Mouse (Mus musculus): ENCODE measurements around the gene Urgcp.
"Not testable (repeated sequence)": the region's sequence is repeated elsewhere in the genome, so short reads cannot be mapped to it uniquely, and the experiment has no call there.

Gene Urgcp

DNA sequence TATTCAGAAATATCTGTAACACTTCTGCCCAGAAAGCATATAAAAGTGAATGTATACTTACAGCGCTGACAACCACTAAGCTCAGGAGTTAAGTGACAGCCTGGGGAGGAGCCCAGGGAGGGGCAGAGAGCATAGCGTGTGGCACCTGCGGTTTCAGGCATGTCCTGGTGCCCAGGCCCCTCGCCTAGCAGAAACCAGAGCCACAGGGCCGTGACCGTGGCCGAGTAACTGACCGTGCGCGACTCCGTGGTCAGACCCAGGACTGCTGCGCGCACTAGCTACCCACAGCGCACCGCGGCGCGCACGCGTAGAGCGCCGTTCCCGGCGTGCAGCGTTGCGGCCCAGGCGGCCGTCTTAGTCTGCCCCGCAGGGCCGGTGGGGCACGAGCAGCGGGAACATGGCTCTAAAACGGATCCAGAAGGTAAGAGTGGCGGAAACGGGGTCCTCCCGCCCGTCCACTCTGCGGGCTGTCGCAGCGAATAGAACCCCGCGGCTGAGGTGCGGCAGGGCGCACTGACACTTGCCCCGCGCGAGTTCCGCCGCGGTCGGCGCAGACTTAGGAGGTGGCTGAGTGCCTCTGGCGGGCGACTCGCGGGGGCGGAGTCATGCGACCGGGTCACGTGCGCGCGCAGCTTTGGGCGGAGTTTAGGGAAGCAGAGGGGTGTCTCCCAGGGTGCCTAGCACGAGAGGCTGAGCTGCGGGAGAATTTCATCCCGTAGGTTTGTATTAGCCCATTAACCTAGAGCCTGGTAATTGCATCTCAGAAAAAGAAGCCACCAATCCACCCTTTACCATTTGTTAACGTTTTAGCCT lies at the start of gene Urgcp:
Urgcp (minus strand) TSS at position 557 of the 813 bp plus-strand sequence.
- peak; percentile 75 to 91 for DNase-seq (ENCODE audit: low spot score in 2 of 2)

DNA sequence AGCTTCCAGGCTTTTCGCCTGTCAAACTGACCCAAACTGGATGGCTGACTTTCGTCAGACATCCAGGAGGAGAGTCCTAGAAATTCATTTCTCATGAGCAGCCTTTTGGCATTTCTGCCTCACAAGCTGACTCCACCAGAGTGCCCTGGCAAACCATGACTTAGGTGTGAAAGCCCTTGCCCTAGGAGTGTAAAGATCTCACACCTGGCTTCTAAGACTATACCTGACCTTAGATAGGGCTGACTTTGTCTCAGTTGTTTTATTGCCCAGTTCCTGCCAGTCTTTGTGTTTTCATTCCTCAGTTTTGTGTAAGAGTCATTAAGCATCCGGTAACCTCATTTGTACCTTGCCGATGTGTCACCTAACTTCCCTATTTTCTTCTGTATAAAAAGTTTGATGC lies 47.3 kb upstream of the Urgcp start:
- DNase-seq (ENCODE audit: low spot score in 2 of 2): not testable (repeated sequence)

DNA sequence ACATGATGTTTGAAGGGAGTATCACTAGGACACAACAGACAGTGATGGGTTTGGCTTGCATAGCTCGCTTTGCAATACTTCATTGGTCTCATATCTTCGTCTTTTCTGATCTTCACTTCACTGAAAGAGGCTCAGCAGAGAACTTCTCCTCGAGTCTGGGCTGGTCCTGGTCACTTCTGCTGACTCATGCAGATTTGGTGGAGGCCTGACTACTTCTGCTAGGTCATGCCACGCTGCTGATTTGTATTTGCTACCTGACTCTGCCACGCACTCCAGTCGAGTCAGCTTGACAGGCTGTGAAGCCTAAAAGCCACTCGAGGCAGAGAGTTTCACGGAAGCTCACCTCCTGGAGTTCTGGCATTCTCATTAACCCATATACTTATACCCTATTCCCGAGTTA lies 45.8 kb upstream of the Urgcp start:
- no peak for DNase-seq (ENCODE audit: low spot score in 2 of 2)

DNA sequence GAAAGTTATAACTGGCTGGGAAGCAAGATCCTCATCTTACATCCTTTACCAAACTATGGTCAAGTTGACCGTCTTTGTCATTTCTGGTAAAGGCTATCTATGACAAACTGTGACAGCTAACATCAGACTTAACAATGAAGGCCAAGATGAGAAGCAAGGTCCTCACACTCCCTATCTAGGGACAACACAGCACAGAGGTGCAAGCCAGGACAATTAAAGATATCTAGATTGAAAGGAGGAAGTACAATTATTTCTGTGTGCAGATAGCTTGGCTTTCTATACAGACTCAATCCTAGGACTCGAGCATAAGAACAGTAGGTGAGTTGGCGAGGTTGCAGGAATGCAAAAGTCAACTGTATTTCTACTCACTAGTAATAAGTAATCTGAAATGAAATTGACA lies 43.5 kb upstream of the Urgcp start:
- DNase-seq (ENCODE audit: low spot score in 2 of 2): no peak

DNA sequence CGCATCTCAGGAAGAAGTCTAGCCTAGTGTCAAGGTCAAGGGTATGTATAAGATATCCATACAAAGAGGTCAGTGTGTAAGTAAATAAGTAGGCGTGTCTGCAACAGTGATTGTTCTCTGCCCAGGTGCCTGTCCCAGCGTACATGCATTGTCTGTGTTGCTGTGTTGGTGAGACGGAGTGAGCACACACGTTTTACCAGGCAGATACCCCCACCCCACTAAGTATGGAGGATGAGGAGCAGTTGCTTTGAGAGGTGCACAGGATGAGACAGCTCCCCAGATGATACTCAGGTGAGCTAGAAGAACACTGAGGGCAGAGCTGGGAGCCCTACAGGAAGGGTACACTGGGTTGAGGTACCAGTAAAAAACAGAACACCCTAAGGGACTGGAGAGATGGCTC lies 42.0 kb upstream of the Urgcp start:
- no peak for DNase-seq (ENCODE audit: low spot score in 2 of 2)

DNA sequence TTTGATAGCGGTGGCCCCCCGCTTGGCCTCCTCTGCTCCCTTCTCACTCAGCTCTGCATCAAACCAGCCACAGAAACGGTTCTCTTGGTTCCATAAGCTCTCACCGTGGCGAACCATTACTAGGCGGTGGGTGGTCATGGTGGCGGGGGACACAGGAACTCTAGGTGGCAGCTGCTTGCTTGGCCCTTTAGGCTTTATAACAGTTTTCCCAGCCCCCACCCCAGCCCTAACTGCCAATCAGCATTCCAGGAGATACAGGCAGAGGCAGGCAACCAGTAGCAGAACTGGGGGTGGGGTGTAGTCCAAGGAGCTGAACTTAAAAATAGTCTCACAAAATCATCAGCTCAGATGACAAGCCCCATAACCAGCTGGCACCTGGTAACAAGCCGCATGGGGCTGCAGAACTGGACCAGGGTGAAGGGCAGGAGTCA lies 41.4 kb upstream of the Urgcp start, which contains the start of gene Pgam2:
Pgam2 (minus strand) TSS at position 183 of the 431 bp plus-strand sequence.
- no peak for DNase-seq (ENCODE audit: low spot score in 2 of 2)

DNA sequence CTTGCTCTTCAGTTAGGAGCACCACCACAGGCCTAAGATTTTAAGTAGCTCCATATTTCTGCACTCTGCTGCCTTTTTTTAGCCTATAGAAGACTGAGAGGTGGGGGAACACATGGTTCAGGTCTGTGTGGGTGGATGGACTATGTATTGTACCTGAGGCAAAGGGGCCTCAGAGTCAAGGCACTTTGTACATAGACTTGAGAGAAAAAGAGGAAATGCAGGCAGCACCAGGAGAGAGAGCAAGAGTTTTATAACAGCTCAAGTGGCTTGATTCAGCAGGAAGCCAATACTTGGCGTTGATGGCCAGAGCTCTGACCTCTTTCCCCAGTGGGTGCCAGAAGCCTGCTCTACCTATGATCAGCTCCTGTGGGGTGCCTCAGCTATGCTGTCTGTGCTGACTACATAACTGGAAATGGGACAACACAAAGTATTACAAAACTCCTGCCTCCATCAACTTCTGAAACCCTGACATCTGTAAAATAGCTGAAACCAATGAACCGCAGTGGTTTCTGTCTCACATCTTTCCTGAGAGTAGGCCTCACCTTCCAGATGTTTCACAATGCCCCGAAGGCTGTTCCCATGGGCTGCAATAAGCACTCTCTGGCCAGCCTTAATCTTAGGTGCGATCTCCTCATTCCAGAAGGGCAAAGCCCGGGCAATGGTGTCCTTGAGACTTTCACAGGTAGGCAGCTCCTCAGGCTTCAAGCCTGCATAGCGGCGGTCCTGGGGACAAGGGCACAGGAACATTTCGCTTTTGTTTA lies 40.5 kb upstream of the Urgcp start:
- no peak for DNase-seq (ENCODE audit: low spot score in 2 of 2)

DNA sequence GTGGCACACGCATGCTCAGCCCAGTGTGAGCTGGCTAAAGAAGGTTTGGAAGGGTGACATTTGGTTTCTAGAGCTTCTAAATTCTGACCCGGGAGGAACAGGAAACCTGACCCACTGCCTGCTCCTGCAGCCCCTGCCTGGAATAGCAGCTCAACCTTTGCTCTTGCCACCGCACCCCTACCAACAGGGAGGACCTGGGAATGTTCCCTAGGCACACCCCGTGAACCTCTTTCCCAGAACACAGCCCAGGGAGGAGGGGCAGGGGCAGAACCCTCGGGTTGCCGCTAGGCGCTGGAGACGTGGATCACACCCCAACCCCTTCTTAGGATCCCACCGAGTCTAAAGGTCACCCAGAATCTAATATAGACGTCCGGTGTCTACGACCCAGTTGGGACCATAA lies 39.8 kb upstream of the Urgcp start:
- no peak for DNase-seq (ENCODE audit: low spot score in 2 of 2)

DNA sequence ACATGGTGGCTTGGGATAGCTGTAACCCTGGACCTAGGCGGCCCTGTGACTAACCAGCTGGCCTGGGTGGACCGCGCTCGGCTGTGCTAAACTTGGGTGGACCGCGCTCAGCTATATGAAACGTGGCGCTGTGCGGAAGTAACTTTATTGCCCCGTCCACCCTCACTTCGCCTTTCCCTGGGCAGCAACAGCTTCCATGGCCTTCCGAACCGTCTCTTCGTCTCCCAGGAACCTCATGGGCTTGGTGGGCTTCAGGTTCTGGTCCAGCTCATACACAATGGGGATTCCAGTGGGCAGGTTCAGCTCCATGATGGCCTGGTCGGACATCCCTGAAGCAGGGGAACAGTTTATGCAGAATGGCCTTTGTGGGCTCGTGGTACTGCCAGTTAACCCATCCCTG lies 39.3 kb upstream of the Urgcp start:
- DNase-seq (ENCODE audit: low spot score in 2 of 2): no peak

DNA sequence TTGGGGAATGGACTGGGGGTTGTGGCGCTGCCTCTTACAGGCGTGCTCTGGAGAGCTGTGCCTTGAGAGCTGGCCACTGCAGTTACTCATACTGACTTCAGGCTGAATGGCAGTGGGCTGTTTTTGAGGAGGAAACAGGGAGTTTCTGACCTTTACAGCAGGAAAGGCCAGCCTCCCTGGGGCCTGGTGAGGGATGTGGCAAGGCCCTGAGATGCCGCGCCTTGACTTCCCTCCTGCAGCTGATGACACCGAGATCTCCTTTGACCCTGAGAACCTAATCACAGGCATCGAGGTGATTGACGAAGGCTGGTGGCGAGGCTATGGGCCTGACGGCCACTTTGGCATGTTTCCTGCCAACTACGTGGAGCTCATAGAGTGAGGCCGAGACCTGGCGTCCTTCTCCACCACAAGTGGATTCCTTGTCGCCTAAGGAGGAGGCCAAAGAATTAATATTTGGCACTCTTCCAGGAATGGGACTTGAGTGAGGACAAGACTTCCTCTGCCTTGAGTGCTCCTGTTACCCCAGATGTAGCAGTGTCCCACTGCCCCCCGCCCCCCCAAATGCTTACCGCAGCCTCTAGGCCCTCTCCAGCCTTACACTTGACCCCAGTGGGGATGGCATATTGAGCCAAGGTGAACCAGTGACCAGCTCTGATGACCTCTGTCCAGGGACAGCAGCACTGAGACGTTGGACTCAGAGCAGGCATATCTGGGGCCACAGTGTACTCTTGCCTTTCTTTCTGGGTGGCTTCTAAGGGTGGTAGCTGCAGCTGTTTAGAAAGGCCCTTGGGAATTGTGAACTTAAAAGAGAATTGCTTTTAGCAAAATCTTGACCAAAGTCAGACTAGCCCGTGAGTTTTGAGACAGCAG lies 37.7 kb upstream of the Urgcp start:
- no peak for DNase-seq (ENCODE audit: low spot score in 2 of 2)

DNA sequence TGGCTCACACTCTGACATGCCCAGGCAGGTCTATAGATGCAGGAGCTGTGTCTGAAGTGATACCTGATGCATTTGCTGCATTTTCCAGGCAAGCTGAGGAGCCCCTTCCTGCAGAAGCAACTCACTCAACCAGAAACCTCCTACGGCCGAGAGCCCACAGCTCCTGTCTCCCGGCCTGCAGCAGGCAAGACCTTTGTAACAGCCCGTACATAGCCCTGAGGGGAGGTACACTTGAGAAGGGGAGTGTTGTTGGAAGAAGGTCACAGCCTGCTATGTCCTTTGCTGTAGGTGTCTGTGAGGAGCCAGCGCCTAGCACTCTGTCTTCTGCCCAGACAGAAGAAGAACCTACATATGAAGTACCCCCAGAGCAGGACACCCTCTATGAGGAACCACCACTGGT lies 35.8 kb upstream of the Urgcp start:
- DNase-seq (ENCODE audit: low spot score in 2 of 2): no peak

DNA sequence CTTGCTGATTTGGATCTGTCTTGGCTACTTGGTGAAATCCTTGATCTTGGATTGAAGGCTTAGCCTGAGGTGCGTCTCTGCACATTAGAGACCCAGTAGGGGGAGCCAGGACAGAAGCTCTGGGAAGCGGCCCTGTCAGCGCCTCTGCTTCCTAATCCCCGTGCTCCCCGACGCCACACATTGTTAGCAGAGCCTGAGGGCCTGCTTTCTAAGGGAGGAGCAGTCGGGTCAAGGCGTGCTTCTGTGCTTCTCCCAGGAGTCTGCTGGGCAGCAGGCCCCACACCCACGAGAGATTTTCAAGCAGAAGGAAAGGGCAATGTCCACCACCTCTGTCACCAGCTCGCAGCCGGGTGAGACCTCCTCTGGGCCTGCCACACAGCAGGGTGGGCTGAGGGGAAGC lies 35.2 kb upstream of the Urgcp start:
- no peak for DNase-seq (ENCODE audit: low spot score in 2 of 2)

DNA sequence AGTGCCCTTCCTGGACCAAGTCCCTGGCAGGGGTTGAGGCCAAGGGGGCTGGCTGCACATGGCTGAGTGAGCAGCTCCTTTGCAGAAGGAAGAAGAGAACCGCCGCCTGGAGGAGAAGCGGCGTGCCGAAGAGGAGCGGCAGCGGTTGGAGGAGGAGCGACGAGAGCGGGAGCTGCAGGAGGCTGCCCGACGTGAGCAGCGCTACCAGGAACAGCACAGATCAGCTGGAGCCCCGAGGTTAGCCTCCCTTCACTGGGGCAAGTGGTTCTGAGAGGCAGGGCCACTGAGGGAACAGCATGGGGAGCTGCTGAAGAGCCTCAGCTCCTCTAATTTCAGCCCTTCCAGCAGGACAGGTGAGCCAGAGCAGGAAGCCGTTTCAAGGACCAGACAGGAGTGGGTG lies 34.8 kb upstream of the Urgcp start:
- DNase-seq (ENCODE audit: low spot score in 2 of 2): no peak

DNA sequence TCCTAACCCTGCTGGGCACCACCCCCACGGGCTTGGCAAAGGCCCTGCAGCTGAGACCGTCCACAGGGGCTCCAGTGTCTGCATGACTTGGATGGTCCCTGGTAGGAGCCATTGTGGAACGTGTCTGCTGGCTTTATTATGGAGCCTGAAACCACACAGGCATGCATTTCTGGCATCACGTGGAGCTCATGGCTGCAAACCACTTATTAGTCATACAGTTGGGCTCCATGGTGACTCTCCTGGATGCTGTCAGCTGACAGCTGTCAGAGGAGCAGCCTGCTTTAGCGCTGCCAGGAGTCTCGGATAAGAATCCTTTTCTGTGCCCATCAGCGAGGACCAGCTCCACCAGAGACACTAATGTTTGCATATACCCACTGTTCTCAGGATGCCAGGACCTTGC lies 33.5 kb upstream of the Urgcp start:
- DNase-seq (ENCODE audit: low spot score in 2 of 2): peak in 1 of 2 experiments; percentile 53

DNA sequence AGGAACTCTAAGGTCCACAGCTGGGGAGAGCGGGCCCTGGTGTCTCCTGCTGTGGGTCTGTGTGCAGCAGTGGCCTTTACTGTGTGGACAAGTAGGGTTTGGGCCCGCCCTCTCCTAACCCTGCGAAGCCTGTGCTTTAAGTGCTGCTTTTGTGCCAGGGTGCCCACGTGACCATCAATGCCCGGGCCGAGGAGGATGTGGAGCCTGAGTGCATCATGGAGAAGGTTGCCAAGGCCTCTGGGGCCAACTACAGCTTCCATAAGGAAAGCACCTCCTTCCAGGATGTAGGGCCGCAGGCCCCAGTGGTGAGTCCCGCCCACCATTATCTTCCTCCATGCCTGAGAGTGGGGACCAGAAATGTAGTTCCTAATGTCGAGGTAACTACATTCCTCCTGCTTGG lies 33.1 kb upstream of the Urgcp start:
- no peak for DNase-seq (ENCODE audit: low spot score in 2 of 2)

DNA sequence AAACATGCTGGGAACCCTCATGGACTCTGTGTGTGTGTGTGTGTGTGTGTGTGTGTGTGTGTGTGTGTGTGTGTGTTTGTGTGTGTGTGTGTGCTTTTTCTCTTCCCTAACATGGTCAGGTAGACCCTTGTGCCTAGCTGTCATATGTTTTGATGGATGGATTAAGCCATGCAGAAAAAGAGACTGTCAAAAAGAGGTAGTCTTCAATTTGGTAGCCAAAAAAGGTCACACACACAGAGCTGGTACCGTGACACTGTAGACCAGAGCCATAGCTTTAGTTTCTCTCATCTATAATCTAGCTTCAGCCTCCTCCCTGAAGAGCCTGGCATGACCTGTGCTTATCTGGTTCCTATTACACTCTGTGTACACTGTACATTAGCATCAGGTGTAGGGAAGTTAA lies 28.3 kb upstream of the Urgcp start:
- no peak for DNase-seq (ENCODE audit: low spot score in 2 of 2)

DNA sequence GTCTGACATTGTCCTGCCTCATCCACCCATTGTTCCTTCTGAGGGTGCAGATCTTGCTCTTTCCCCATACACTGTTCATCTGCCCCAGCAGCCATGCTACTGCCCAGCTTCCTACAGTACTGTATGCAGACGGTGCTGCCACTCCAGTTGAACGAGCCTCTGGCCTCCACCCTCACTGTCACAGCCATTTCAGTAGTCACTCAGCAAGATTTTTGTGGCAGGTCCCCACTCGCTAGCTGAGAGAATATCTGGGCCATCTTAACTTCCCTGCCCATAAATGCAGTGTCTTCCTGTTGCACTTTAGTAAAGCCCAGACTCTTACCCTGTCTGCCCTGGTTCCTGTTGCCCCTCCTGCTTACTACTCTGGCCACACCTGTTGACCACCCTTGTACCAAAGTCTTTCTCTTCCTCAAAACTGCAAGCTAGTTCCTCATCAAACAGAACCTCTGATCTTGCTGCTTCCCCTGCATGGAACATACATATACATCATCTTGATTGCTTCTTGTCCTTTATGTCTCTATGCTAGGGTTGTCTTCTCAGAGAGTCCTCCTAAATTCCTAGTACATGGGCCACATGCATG lies 27.7 kb upstream of the Urgcp start:
- no peak for DNase-seq (ENCODE audit: low spot score in 2 of 2)

DNA sequence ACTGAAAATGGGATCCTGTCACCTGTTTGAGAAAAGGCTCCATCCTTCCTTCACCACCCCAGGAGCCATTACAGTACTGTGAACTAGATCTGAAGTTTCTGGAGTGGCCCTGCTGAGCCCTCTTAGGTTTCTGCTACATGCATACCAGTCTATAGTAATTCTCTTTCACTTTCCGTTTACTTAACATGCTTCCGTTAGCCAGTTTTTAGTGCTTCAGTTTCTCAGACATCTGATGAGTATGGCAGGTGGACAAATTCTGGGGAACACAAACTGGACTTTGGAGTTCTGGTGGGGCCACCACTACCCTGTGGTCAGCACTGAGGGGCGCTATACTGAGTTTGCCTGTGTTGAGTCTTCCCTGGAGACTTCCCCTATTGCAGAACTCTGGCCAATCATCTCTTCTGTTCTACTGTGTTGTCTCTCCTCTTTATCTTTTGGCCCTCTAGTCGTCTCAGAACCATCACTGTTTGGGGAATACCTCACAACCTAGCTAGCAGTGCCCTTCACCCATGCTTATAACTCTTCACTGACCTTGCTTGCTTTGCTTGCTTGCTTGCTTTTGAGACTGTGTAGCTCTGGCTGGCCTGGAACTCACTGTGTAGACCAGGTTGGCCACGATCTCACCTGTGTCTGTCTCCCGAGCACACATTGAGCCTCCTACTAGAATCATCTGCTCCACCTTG lies 27.0 kb upstream of the Urgcp start:
- no peak for DNase-seq (ENCODE audit: low spot score in 2 of 2)

DNA sequence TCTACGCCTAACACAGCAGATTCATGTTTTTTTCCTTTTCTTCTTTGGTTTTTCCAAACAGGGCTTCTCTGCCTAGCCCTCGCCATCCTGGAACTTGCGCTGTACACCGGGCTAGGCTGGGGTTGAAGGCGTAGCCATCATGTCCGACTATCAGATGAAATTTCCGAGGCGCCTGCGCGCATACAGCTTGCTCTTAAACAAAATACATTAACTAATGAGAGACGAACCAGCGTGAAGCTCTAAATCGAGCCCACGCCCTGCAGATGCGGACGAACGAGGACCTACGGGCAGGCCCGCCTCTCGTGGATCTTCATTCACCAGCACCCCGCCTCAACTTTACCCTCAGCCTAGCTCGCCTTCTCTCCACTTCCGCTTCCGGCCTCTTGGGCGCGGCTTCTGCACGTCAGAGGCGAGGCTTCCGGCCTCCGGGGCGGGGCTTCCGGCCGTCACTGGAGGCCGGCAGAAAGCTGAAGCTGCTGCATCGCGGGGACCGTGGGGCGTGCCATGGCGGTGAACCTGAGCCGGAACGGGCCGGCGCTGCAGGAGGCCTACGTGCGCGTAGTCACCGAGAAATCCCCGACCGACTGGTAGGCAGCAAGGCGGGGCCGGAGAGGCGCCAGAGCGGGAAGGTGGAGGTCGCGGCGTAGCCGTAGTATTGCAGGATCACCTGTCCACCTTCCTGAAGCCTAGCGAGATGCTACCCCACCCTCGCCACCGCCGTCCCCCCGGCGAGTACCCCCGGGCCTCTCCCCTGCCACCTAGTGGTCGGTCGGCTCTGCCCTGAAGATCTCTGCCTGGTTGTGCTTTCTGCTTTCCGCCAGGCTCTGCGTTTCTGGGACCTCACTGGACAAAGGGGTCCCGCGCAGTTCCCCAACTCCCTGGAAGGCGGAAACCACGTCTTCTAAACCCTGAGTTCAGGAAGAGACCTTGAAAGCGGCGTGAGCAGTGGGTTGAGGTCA lies 26.2 kb upstream of the Urgcp start, which contains the start of gene Dbnl:
Dbnl (plus strand) TSS at position 433 of the 959 bp plus-strand sequence.
- DNase-seq (ENCODE audit: low spot score in 2 of 2): peak; percentile 83 to 94

DNA sequence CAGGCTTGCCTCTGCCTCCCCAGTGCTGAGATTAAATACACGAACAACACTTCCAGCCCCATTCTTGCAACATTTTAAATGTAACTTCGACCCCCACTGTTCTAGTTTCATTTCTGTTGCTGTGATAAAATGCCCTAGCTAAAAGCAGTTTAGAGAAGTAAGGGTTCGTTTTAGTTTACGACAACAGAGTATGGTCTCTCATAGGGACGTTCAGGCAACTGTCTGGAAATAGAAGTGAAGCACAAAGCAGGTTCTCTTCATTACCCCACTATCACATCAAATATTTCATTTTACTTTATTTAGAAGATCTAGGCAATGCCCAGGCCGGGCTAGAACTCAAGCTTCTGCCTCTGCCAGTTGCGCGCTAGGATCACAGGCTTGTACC lies 25.5 kb upstream of the Urgcp start:
- DNase-seq (ENCODE audit: low spot score in 2 of 2): no peak
